Mouse (Mus musculus) right cerebral cortex, postnatal 14 days (tissue): Measurements from ENCODE around the gene Poln.
A peak's percentile ranks its signal among the peaks of the same experiment; 100 is the strongest.

Experiments used
- DNase-seq: peaks from one replicate; pipeline ENCODE4 v3.0.0; 2022

The Poln gene

GRCm38 (mm10) chr5:34168950-34169891 is at the start of gene Poln, which contains the start of gene Haus3:
Gene Poln (minus strand): TSS chr5:34169448.
Gene Haus3 (minus strand): TSS chr5:34169527.
- peak; percentile 97 for DNase-seq

GRCm38 (mm10) chr5:34218672-34219071 is 49.4 kb upstream of the Poln start:
- DNase-seq, result no peak

DNA sequence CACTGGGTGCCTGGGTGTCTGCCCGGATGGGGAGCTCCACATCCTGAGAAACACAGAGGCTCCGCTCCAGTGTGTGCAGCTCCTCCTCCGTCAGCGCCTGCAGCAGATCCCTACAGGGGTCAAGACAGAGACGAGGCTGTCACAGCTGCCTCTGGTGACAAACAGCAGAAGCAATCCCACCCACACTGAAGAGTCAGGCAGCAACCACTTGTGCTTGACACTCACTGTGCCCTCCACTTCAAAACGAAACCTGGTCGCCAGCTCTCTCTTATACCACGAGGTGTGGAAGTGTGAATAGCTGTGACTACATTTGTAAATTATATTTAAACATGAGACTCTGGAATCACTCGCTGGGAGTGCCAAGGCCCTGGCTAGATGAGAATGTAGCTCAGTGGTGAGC is 48.5 kb upstream of the Poln start:
- DNase-seq, result no peak

DNA sequence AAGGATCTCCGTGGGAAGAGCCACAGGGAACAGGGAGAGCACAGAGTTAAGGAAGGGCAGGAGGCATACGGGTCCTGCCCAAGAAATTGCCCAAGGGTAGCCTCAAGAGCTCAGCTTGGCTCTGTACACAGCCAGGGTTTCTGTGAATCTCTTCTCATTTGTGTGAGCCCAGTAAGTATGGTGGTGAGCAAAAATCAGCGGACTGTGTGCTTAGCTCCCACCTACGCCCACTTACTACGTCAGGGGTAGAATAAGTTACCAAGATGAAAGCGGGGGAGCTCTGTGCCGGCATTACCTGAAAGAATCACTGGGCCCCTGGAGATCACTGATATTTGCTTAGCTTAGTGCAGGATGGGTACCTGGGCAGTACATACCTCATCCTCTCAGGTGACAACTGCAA is 46.8 kb upstream of the Poln start:
- no peak for DNase-seq

DNA sequence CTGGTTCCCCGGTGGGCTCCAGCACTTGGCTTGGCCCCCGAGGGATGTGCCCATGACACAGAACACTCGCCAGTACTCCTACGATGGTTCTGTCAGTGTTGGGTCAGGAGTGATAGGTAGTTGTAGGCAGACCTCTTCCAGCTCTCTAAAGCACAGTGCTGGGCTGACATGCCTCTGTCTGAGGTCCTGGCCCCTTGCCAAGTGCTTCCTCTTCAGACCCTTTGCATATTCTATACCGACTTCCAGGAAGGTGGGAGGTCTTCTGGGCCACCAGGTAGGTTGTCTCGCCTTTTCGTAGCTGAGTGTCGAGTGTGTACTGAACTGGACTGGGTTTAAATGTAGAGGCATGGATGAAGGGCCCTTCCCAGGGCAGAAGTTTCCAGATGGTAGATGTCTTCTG is 44.4 kb upstream of the Poln start:
- DNase-seq, result no peak

GRCm38 (mm10) chr5:34210279-34210678 is 41.0 kb upstream of the Poln start:
- DNase-seq, result peak; percentile 69

GRCm38 (mm10) chr5:34207503-34207902 is 38.3 kb upstream of the Poln start:
- DNase-seq, result no peak

- DNase-seq, result no peak
Observed at GRCm38 (mm10) chr5:34205788-34206187, 36.5 kb upstream of the Poln start.

- no peak for DNase-seq
Observed at GRCm38 (mm10) chr5:34204911-34205310, 35.7 kb upstream of the Poln start.

DNA sequence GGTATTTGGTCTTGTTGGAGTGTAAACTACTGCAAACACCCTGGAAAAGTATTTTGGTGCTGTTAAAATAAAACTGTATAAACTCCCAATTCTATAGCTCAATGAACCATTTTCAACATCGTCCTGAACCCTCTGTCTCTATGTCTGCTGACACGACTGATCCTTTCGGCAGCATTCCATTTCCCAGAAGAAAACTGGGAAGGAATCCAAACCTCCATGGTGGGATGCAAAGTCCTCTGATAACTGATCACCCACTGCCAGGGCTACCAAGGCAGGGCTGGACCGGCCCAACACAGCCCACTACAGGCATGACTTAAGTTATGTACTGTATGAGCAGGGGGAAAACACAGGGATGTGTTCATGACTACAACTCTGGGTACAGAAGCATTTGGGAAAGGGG is 32.8 kb upstream of the Poln start:
- no peak for DNase-seq

GRCm38 (mm10) chr5:34201396-34201795 is 32.1 kb upstream of the Poln start:
- no peak for DNase-seq

DNA sequence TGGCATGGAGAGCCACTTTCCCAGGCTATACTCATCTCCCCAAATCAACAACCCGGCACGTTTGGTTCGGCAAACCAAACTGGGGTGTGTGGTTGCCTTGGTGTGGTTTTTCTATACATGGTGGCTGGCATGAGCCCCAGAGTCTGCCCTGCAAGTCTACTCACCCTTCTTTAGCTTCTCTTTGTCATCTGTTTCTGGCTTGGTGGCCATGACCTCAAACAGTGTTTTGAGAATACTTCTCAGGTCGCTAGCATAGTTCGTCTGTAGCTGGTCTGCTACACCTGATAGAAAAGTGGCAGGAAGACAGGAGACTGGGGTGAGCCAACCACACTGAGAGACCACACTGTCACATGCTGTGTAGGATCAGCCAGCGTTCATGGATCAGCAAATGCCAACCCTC is 29.4 kb upstream of the Poln start:
- peak; percentile 2 for DNase-seq

GRCm38 (mm10) chr5:34197243-34197642 is 28.0 kb upstream of the Poln start:
- DNase-seq, result peak; percentile 61

DNA sequence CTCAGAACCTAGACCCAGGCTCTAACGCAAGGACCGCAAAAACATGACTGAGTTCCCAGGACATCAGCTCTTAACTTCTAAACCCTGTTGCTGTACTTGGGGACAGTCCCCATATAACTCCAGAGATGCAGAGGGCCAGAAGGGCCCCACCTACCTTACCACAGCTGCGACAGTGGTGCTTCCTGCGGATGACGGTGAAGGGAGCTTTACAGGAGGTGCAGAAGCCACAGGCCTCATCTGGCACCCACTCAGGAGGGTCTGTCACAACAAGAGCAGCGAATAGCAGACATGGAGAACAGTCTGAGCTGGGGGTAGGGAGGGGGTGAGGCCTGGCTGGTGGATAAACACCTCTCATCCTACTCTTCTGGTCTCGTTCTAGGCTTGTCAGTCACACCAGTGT is 27.2 kb upstream of the Poln start:
- DNase-seq, result no peak

GRCm38 (mm10) chr5:34195786-34196185 is 26.5 kb upstream of the Poln start:
- DNase-seq, result peak; percentile 3

DNA sequence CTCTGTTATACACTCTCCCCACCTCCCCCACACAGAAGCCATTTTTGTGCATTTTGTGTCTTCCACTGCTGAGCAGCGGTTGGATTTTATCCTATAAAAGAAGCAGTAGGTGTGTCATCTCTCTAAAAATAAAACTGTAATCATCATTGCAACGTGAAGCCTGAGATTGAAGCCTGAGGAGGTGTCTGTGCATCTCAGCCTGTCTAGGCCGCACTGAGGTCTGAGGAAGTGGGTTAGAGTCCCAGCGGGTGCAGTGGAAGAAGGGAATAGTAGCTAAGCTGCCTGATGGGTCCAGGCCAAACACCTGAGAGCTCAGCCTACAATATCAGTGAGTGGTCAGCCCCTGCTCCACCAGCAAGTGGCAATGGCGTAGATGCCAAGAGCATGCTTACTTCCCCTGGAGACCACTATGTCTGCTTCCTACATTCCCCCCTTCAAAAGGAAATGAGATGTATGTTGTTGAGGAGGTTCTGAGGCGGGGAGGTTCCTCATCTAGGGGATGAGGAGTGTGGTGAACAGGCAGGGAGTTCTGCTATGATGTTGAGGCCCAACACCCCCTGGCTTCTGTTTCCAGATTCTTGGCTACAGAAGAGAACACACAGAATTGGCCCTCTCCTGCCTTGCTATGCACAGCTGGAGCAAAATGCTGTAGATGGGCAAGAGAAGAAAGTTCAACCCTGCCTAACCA is 25.9 kb upstream of the Poln start:
- DNase-seq, result peak; percentile 8

- DNase-seq, result peak; percentile 3
Observed at GRCm38 (mm10) chr5:34194426-34194825, 25.2 kb upstream of the Poln start.

GRCm38 (mm10) chr5:34191843-34192242 is 22.6 kb upstream of the Poln start:
- DNase-seq, result no peak

GRCm38 (mm10) chr5:34191021-34191420 is 21.8 kb upstream of the Poln start:
- no peak for DNase-seq

DNA sequence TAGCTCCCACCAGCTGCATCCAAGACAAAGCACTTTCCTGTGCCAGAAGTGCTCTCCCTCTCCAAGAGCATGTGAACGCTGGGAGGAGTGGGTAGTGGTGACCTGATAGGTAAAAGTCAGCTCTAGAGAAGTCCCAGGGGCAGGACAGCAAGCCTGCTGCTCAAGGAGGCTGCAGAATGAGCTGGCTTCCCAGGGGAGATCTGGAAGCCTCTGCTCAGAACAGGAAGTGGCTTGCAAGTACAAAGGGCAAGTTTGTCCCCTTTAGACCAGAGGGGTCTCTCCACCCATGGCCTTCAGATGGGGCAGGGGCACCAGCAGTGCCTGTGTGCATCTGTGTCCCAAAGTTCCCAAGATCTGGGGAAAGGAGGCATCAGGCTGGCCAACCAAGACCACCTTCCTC is 20.3 kb upstream of the Poln start:
- no peak for DNase-seq

DNA sequence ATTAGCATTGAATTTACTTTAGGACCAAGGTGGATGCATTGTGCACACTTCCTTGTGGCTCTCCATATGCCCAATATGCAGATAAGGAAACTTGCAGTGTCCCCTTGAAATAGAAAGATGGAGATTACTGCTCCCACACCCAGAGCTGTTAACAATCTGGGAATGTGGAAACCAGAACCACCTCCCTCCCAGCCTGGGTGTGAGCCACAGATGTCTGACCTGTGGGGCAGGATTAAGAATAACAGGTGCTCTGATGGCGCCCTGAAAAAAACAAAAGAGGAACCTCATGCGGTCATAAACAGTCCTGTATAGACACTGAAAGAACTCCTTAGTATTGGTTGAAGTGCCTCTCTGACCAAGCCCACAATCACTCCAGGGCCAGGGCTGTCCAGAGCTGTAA is 19.6 kb upstream of the Poln start:
- DNase-seq, result no peak

- DNase-seq, result peak; percentile 98
Observed at GRCm38 (mm10) chr5:34187601-34188316, 18.5 kb upstream of the Poln start, which contains the start of gene Mxd4. Gene Mxd4 (minus strand): TSS chr5:34187720.

- peak; percentile 52 for DNase-seq
Observed at GRCm38 (mm10) chr5:34186961-34187391, 17.7 kb upstream of the Poln start.
